Mouse (Mus musculus): ENCODE data around the gene Acvr1c. TPM values are rescaled to one million over a fixed set of nuclear protein-coding genes. Genes with fewer than 3 reads are reported as not detected.

Acvr1c gene
- polyA plus RNA-seq, 1 experiment from 2014 or later: 0.02 TPM

- Histone ChIP-seq H3K9ac (no peak overlapping the region), H3K27ac (no peak overlapping the region), H3K4me1 (no peaks in the 10 kb centered on the region), H3K9me3 (replicated peaks) (no peaks in the 10 kb centered on the region), H3K27me3 (replicated peaks) (no peaks in the 10 kb centered on the region), H3K36me3 (no peaks in the 10 kb centered on the region), H3K4me2 (no peak overlapping the region), H3K4me3 (no peak overlapping the region)
- 65% methylated on average over 5 of the region's 5 CpGs for WGBS (ENCODE audit: insufficient replicate concordance)
- no peak for ATAC-seq
Measured at GRCm38 (mm10) chr2:58279163-58279562, 78.5 kb downstream of the Acvr1c start.

- Histone ChIP-seq H3K27ac (no peak overlapping the region), H3K4me1 (no peaks in the 10 kb centered on the region), H3K4me3 (no peak overlapping the region), H3K36me3 (no peaks in the 10 kb centered on the region), H3K9ac (no peak overlapping the region), H3K4me2 (no peak overlapping the region), H3K9me3 (replicated peaks) (no peaks in the 10 kb centered on the region), H3K27me3 (replicated peaks) (no peaks in the 10 kb centered on the region)
- 76% methylated on average over 7 of the region's 7 CpGs for WGBS (ENCODE audit: insufficient replicate concordance)
- ATAC-seq: no peak
Measured at GRCm38 (mm10) chr2:58276454-58276853, 81.2 kb downstream of the Acvr1c start.

- no peak for ATAC-seq
- H3K4me1 ChIP-seq: no peaks in the 10 kb centered on the region
- H3K4me2 ChIP-seq: no peak overlapping the region
- WGBS (ENCODE audit: insufficient replicate concordance): 64% methylated on average over 4 of the region's 4 CpGs
- no peak overlapping the region for H3K27ac ChIP-seq
- no peaks in the 10 kb centered on the region for H3K27me3 ChIP-seq (replicated peaks)
- H3K36me3 ChIP-seq: no peaks in the 10 kb centered on the region
- H3K4me3 ChIP-seq: no peak overlapping the region
- H3K9ac ChIP-seq: no peak overlapping the region
- no peaks in the 10 kb centered on the region for H3K9me3 ChIP-seq (replicated peaks)
Measured at GRCm38 (mm10) chr2:58240639-58241038, 117.1 kb downstream of the Acvr1c start.

- Histone ChIP-seq H3K27ac (no peak overlapping the region), H3K9ac (no peak overlapping the region), H3K36me3 (no peaks in the 10 kb centered on the region), H3K4me3 (no peak overlapping the region), H3K4me2 (no peak overlapping the region), H3K9me3 (replicated peaks) (no peaks in the 10 kb centered on the region), H3K27me3 (replicated peaks) (no peaks in the 10 kb centered on the region), H3K4me1 (no peaks in the 10 kb centered on the region)
- WGBS (ENCODE audit: insufficient replicate concordance): 61% methylated on average over 2 of the region's 2 CpGs
- ATAC-seq: no peak
Measured at GRCm38 (mm10) chr2:58237487-58237886, 120.2 kb downstream of the Acvr1c start.

Other genes with a start within 250 kb of the Acvr1c start
- gene Cytip, start 162.4 kb downstream of the Acvr1c start, polyA plus RNA-seq (2016; fragmentation: Nextera tagmentation; extraction: Ambion mirVana): 1.9 and 2.2 TPM in 2 replicates
- gene Gm17409, start 112.2 kb upstream of the Acvr1c start, polyA plus RNA-seq (2016; fragmentation: Nextera tagmentation; extraction: Ambion mirVana): 0.18 TPM in 1 of 2 replicates, not detected in the other
- 3.4 and 3.8 TPM in 2 replicates for gene Acvr1, start 209.3 kb upstream of the Acvr1c start, polyA plus RNA-seq (2016; fragmentation: Nextera tagmentation; extraction: Ambion mirVana)
- 1.8 and 2.6 TPM in 2 replicates for gene Upp2, start 209.4 kb upstream of the Acvr1c start, polyA plus RNA-seq (2016; fragmentation: Nextera tagmentation; extraction: Ambion mirVana)

Measured in liver, embryonic 12.5 days (tissue).